Mouse (Mus musculus): Measurements from ENCODE around the gene Olfr315.

DNA sequence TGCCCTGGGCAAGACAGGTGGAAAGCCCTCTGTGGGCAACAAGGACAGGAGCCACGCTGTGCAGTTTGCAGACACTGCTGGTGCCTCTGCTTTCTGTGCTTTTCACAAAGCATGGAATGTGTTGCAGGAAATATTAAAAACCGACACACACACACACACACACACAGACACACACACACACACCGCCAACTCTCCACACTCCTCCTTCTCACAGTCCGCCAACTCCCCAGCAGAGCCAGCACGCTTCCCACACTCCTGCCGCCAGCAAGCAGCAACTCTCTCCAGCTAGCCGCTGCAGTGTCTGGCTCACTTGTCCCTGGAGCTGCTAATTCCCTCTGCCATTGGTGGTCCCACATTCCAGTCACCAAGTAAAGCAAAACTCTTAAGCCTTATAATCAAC is 23.9 kb downstream of the Olfr315 start:
- TF ChIP-seq CTCF (conservative IDR thresholded peaks at IDR 0.05; ENCODE audit: insufficient read depth, insufficient read length, low read depth, low read length), result no peak
- TF ChIP-seq POLR2A (IDR thresholded peaks at IDR 0.05; ENCODE audit: low read depth, low read length), result no peak
